Mouse (Mus musculus) liver, adult (tissue): ENCODE measurements around the gene Lrwd1.

ENCODE experiments used
- GATA4 ChIP-seq: IDR thresholded peaks from 2 replicates; pipeline ENCODE4 v1.6.1; 2014; ENCODE audit warnings: mild to moderate bottlenecking, low read length; ENCODE audit not compliant: insufficient replicate concordance

The Lrwd1 gene

GRCm38 (mm10) chr5:136077001-136077550, 58.8 kb downstream of the Lrwd1 start:
- no peak for TF ChIP-seq GATA4

DNA sequence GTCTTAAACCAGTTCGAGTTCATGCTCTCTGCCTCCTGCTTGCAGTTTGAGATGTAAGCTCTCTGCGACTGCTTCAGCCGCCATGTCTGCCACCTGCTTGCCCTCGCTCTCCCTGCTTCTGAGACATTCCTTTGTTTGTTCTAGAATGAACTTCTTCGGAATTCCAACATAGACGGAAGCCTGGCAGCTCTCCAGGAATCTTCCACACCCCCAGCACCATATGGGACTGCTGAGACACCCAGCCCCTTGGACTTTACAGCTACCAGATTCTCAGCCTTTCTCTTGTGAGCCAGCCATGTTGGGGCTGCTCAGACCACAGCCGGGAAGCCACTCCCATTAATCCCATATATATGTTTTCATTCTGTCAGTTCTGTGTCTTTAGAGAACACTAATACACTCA, 59.6 kb downstream of the Lrwd1 start:
- TF ChIP-seq GATA4: no peak

- no peak for TF ChIP-seq GATA4
Observed at GRCm38 (mm10) chr5:136075076-136075475, 60.8 kb downstream of the Lrwd1 start.

DNA sequence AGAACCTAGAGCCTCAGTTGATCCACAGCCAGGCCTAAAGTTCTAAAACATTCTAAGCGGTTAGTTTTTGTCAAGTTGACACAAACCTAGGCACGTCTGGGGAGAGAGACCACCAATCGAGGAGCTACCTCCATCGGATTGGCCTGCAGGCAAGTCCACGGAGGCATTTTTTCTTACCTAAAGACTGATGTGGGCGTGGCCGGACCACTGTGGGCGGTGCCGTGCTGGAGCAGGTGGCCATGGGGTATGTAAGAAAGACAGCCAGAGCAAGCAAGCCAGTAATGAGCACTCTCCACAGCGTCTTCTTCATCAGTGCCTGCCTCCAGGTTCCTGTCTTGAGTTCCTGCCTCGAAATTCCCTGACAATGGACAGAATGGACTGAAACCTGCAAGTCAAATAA, 62.3 kb downstream of the Lrwd1 start:
- TF ChIP-seq GATA4: no peak

GRCm38 (mm10) chr5:136073051-136073450, 62.8 kb downstream of the Lrwd1 start:
- no peak for TF ChIP-seq GATA4
